Mouse (Mus musculus) hindbrain, embryonic 15.5 days (tissue): ENCODE results near the gene Cerk. TPM values are rescaled to one million over a fixed set of nuclear protein-coding genes. Genes with fewer than 3 reads are reported as not detected.
"Not testable (repeated sequence)": the region's sequence is repeated elsewhere in the genome, so short reads cannot be mapped to it uniquely, and the experiment has no call there.

ENCODE experiments used
- ATAC-seq: fragments of 200-750 bp; cut with Nextera tagmentation; 2 replicates; pipeline ENCODE4 v1.8.0; 2017; ENCODE audit warnings: low read depth, moderate number of reproducible peaks, moderate TSS enrichment; ENCODE audit not compliant: low FRiP score
- H3K27ac ChIP-seq: fragments of 300-500 bp; sonication (generic); replicated peaks from 2 replicates; pipeline ENCODE4 v1.5.1; 2015; ENCODE audit warnings: mild to moderate bottlenecking, inconsistent platforms
- H3K27me3 ChIP-seq: fragments of 300-500 bp; sonication (generic); 2 replicates; pipeline ENCODE4 v1.6.1; 2015; ENCODE audit warnings: control low read depth, inconsistent platforms
- H3K36me3 ChIP-seq: fragments of 300-500 bp; sonication (generic); 2 replicates; pipeline ENCODE4 v1.6.1; 2015; ENCODE audit warnings: control low read depth, inconsistent platforms
- H3K4me1 ChIP-seq: fragments of 300-500 bp; sonication (generic); replicated peaks from 2 replicates; pipeline ENCODE4 v1.6.1; 2015; ENCODE audit warnings: control low read depth, inconsistent platforms
- H3K4me2 ChIP-seq: fragments of 300-500 bp; sonication (generic); 2 replicates; pipeline ENCODE4 v1.6.1; 2015; ENCODE audit warnings: moderate library complexity, mild to moderate bottlenecking, inconsistent platforms
- H3K4me3 ChIP-seq: fragments of 300-500 bp; sonication (generic); 2 replicates; pipeline ENCODE4 v1.5.1; 2015; ENCODE audit warnings: mild to moderate bottlenecking, inconsistent platforms
- H3K9ac ChIP-seq: fragments of 300-500 bp; sonication (generic); 2 replicates; pipeline ENCODE4 v1.6.1; 2015; ENCODE audit warnings: inconsistent platforms
- H3K9me3 ChIP-seq: fragments of 300-500 bp; sonication (generic); 2 replicates; pipeline ENCODE4 v1.6.1; 2016; ENCODE audit warnings: control low read depth, inconsistent platforms
- WGBS: fragments of 180-500 bp; shearing (Covaris S2); methylation state at CpG from one replicate; pipeline ENCODE4 v1.1.7; 2015; 5-methylcytosine and 5-hydroxymethylcytosine counted together
- polyA plus RNA-seq: library from polyadenylated mRNA; unstranded; fragments of >200 nt; fragmentation: Nextera tagmentation; extraction: Ambion mirVana; gene quantifications from 2 replicates; pipeline ENCODE4 v1.2.1, GENCODE M21; 2015

The Cerk gene
- polyA plus RNA-seq, 1 experiment from 2014 or later: 23.2 TPM

DNA sequence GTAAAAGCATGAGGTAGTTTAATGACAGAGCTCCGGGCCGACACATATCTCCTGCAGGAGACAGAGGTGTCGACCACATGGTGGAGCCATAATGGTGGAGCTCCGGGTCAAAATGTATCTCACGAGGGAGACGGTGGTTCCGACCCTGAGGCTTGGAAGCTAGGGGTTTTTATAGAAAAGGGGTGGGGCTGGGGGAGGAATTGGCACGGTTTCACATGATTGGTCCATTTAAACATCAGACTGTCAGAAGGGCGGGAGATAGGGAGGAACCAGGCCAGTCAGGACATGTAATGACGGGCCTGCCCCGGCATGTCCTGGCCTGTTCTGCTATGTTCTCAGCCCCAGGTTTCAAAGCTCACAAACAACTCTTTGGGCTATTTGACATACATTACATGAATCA, 36.0 kb upstream of the Cerk start:
- not testable (repeated sequence) for ATAC-seq, H3K4me2 ChIP-seq, H3K9ac ChIP-seq, H3K27me3 ChIP-seq, H3K27ac ChIP-seq, H3K4me1 ChIP-seq, H3K9me3 ChIP-seq, H3K4me3 ChIP-seq, H3K36me3 ChIP-seq
- WGBS: 84% methylated on average over 11 of the region's 11 CpGs

DNA sequence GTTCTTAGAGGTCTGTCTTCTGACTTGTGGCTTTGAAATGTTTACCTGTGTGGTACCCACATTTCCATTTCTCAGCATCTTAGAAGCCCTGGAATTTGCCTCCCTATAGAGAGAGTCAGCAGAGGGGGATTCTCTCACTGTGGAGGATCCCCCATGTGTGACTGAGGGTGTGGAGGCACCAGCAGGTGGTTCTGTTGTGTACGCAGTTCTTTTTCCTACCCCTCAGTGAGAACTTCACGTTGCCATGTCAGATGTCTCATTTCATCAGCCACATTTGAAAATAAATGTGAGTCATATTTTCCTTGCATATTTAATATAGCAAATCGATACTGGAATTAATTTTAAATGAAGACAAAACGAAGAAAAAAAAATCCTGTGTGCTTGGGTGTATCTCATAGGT, 35.4 kb upstream of the Cerk start:
- no peak overlapping the region for H3K9ac ChIP-seq
- H3K27ac ChIP-seq: no peak overlapping the region
- H3K4me2 ChIP-seq: no peak overlapping the region
- H3K9me3 ChIP-seq: no peaks in the 10 kb centered on the region
- no peaks in the 10 kb centered on the region for H3K4me1 ChIP-seq
- ATAC-seq: no peak
- no peaks in the 10 kb centered on the region for H3K36me3 ChIP-seq
- WGBS: 77% methylated on average over 4 of the region's 4 CpGs
- no peak overlapping the region for H3K4me3 ChIP-seq
- no peaks in the 10 kb centered on the region for H3K27me3 ChIP-seq

DNA sequence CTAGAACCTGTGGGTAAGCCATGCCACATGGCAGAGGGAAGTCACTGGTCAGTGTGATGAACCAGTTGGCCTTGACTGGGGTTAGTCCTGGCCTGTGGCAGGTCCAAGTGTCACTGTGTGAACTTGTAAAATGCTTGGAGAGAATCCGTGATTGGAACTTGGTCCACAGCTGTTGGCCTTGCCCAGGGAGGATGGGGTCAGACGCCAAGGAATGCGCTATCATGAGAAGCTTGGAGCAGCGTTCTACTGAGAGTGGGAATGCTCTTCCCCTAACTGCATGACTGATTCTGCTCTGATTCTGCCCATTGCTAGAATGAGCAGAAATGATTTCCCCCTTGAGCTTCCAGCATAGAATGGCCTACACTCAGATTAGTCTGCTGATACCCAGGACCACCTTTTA, 34.8 kb upstream of the Cerk start:
- H3K4me3 ChIP-seq: no peak overlapping the region
- no peaks in the 10 kb centered on the region for H3K27me3 ChIP-seq
- ATAC-seq: no peak
- no peaks in the 10 kb centered on the region for H3K36me3 ChIP-seq
- 87% methylated on average over 4 of the region's 4 CpGs for WGBS
- no peak overlapping the region for H3K9ac ChIP-seq
- no peak overlapping the region for H3K27ac ChIP-seq
- no peak overlapping the region for H3K4me2 ChIP-seq
- H3K9me3 ChIP-seq: no peaks in the 10 kb centered on the region
- no peaks in the 10 kb centered on the region for H3K4me1 ChIP-seq

DNA sequence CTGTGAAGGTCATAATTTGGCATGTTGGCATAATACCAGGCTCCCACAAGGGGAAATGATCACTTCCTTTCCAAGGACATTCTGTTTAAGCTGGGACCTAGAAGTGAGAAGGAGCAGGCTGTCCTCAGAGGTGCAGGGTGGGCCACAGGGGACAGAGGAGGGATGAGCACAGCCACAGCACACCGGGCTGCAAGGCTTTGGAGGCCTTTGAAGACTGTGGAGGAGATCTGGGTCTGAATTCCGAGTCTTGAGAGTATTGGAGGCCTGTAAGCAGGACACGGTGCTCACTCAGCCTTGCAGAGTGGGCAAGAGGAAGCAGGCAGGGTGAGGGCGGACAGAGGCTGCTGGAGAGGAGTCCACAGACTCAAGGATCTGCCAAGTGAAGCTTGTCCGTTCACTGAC, 34.3 kb upstream of the Cerk start:
- H3K4me3 ChIP-seq: no peak overlapping the region
- 88% methylated on average over 5 of the region's 5 CpGs for WGBS
- H3K4me2 ChIP-seq: no peak overlapping the region
- no peak overlapping the region for H3K27ac ChIP-seq
- H3K9me3 ChIP-seq: no peaks in the 10 kb centered on the region
- H3K36me3 ChIP-seq: no peaks in the 10 kb centered on the region
- peaks cover 3% of the 10 kb centered on the region for H3K4me1 ChIP-seq
- H3K9ac ChIP-seq: no peak overlapping the region
- H3K27me3 ChIP-seq: no peaks in the 10 kb centered on the region
- ATAC-seq: no peak

DNA sequence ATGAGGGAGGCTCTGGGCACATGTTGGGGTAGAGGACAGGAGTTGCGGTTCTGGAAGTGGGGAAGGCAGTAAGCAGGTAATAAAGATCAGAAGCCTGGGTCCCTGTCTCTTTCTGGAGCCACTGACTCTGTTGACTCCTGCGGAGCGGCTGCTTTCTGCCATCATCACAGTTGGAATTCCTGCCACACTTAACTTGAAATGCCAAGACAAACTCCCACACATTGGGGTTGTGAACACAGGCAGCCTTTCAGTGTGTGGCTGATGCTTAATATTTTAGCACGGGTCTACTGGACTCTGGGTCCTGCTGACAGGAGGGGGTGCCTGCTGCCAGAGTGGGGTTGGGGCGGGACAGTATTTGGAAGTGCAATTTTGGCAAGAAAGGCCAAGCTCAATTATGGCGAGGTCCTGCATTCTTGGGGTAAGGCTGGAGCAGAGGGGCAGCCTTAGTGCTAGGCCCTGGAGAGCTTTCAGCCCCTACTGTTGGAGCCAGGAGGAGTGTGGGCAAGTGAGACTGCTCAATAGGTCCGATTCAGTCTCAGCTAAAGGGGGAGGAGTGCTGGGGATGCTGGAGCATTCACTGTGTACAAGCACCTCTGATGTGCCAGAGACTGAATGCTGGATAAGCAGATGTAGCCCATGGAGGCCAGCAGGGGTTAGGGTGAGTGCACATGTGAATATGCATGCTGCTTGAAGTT, 33.7 kb upstream of the Cerk start:
- Histone ChIP-seq H3K9ac (no peak overlapping the region), H3K27me3 (no peaks in the 10 kb centered on the region), H3K4me2 (no peak overlapping the region), H3K4me3 (no peak overlapping the region), H3K4me1 (peaks cover 8% of the 10 kb centered on the region), H3K36me3 (no peaks in the 10 kb centered on the region), H3K9me3 (no peaks in the 10 kb centered on the region), H3K27ac (no peak overlapping the region)
- ATAC-seq: no peak
- 75% methylated on average over 7 of the region's 7 CpGs for WGBS

DNA sequence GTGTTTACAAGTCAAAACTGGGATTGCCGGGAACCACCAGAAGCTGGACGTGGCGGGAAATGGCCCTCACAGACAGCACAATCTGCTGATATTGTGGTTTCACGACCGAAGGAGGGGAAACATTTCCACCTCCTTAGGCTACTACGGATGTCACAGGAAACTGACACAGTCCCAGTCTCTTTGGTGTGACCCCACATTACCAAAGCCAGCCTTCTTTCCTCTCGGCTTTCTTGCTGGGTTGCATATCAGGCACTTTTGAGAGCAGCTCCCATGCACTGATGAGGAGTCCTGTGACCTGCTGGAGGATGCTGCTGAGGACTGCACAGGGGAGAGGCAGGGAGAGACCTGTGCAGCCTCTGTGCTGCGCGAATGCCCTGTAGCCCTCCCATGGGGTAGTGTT, 30.7 kb upstream of the Cerk start:
- H3K4me1 ChIP-seq: peaks cover 25% of the 10 kb centered on the region
- not testable (repeated sequence) for H3K9ac ChIP-seq, H3K4me2 ChIP-seq, H3K27ac ChIP-seq, ATAC-seq, H3K4me3 ChIP-seq, H3K9me3 ChIP-seq, H3K36me3 ChIP-seq, H3K27me3 ChIP-seq
- WGBS: 90% methylated on average over 9 of the region's 9 CpGs

DNA sequence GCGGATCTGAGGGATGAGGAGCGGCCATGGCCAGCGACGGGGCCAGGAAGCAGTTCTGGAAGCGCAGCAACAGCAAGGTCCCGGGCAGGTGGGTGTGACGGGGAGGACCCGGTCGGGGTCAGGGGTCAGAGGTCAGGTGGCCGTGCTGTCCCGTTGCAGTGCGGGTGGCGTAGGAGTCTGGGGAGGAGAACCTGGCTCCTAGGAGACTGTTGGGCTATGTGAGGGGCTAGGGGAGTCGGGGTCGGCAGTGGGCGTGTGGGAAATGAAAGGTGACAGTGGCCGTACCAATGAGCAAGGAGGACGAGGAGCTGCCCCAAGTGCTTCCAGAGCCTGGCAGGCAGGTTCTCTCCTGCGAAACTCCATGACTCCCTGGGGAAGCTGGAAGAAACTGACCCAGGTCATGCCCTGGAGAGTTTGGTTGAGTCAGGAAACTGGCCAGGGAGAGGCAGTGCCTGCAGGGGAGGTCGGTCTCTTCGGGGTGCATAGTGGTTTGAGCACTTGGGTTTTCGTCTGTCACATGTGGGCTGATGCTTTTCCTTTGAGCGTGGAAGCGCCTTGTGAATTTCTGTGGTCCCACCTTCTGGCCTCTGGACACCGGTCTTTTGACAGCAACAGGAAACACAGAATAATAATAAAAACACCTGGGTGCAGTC, 28.7 kb upstream of the Cerk start:
- Histone ChIP-seq H3K4me3 (peak overlapping the region; percentile 71), H3K36me3 (no peaks in the 10 kb centered on the region), H3K9me3 (no peaks in the 10 kb centered on the region), H3K4me1 (peaks cover 30% of the 10 kb centered on the region), H3K4me2 (peak overlapping the region; percentile 94), H3K27me3 (no peaks in the 10 kb centered on the region), H3K9ac (peak overlapping the region; percentile 75), H3K27ac (peak overlapping the region; percentile 91)
- no peak for ATAC-seq
- WGBS: 13% methylated on average over 25 of the region's 25 CpGs

DNA sequence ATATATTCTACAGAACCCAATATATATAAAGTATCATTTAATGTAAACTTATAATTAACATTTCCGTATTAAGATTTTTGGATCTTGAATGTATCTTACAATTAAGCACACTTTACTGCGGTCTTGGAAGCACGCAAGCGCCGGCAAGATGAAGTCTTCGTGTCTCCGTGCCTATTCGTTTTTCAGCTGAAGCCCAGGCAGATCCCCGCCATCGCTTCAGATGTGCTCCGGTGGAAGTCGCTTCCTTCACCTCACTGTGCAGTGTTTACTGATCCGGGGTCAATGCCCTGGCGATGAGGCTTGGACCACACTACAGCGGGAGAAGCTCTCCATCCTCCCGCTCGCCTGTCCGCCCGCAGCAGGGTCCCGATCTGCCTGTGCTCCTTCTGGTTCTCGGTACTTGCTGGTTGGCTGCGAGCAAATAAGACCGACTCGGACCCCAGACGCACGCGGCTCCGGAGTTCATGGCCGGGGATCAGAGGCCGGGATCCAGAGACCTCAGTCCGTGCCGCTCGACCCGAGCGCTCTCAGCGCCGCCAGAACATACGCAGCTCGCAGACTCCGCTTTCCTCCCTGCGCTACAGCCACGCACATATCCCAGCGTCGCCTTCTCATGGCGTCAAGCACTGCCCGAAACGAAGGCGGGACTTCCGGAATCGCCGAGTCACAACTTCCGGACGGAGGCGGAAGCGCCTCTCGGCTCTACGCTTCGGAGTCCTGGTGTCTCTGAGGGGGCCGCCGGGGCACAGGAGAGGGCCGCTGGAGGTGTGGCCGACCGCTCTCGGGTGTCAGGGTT, 28.0 kb upstream of the Cerk start, which contains the start of gene Tbc1d22a:
TSS of gene Tbc1d22a (plus strand) at position 707 of the 796 bp plus-strand sequence.
- peak within 1 kb of the TSS; percentile 71 for H3K4me3 ChIP-seq
- H3K4me1 ChIP-seq: peaks cover 30% of the 10 kb centered on the region
- no peaks in the 10 kb centered on the region for H3K36me3 ChIP-seq
- H3K27ac ChIP-seq: peak within 1 kb of the TSS; percentile 91
- H3K27me3 ChIP-seq: no peaks in the 10 kb centered on the region
- no peaks in the 10 kb centered on the region for H3K9me3 ChIP-seq
- ATAC-seq: peak; percentile 94
- H3K4me2 ChIP-seq: peak within 1 kb of the TSS; percentile 94
- under 1% methylated on average over 64 of the region's 64 CpGs for WGBS
- peak within 1 kb of the TSS; percentile 75 for H3K9ac ChIP-seq

DNA sequence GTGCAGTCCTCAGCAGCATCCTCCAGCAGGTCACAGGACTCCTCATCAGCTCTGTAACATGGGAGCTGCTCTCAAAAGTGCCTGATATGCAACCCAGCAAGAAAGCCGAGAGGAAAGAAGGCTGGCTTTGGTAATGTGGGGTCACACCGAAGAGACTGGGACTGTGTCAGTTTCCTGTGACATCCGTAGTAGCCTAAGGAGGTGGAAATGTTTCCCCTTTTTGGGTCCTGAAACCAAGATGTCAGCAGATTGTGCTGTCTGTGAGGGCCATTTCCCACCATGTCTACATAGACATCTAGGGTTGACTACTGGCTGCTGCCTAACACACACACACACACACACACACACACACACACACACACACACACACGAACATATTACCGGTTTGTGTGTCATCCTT, 26.3 kb upstream of the Cerk start:
- H3K9me3 ChIP-seq, H3K27ac ChIP-seq, H3K36me3 ChIP-seq, H3K9ac ChIP-seq, H3K4me2 ChIP-seq, ATAC-seq, H3K4me3 ChIP-seq, H3K27me3 ChIP-seq: not testable (repeated sequence)
- H3K4me1 ChIP-seq: peaks cover 30% of the 10 kb centered on the region
- 91% methylated on average over 5 of the region's 5 CpGs for WGBS

DNA sequence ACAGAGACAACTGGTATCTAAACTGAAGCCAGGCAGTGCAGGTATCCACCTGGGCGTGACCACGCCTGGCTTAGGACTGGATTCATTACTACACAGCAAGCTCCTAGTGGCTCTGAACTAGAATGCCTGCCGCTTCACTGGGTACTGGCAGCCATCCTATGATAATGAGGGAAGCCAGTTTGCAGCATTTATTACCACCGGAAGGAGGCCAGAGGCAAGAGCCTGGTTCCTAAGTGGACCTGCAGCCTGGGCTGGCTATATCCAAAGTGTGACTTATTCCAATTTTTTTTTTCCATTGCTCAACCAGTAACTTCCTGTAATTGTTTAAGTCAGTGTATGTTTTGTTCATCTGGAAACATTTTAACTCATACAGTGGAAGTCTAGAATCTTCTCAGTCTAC, 20.4 kb upstream of the Cerk start:
- H3K4me3 ChIP-seq: no peak overlapping the region
- WGBS: 64% methylated on average over 4 of the region's 4 CpGs
- H3K36me3 ChIP-seq: no peaks in the 10 kb centered on the region
- H3K9me3 ChIP-seq: no peaks in the 10 kb centered on the region
- H3K9ac ChIP-seq: no peak overlapping the region
- no peak for ATAC-seq
- H3K4me2 ChIP-seq: no peak overlapping the region
- no peaks in the 10 kb centered on the region for H3K27me3 ChIP-seq
- H3K27ac ChIP-seq: no peak overlapping the region
- peaks cover 2% of the 10 kb centered on the region; the same call in 1 of the 2 replicates for H3K4me1 ChIP-seq

DNA sequence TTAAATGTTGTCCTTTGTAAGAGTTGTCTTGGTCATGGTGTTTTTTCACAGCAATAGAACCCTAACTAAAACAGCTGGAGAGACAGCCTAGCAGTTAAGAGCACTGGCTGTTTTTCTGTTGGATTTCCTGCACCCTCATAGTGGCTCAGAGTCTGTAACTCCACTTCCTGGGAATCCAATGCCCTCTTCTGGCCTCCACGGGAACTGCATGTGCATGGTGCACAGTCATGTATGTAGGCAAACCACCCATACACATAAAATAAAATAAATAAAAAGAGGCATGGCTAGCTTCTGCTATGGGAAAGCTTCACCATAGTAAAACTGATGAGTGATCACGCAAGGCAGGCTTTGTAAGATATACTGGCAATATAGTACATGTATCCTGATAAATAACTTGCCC, 19.4 kb upstream of the Cerk start:
- Histone ChIP-seq H3K27ac (no peak overlapping the region), H3K36me3 (no peaks in the 10 kb centered on the region), H3K4me1 (no peaks in the 10 kb centered on the region; the same call in 1 of the 2 replicates), H3K9me3 (no peaks in the 10 kb centered on the region), H3K9ac (no peak overlapping the region), H3K4me3 (no peak overlapping the region), H3K4me2 (no peak overlapping the region), H3K27me3 (no peaks in the 10 kb centered on the region)
- ATAC-seq: no peak
- 44% methylated on average over 2 of the region's 2 CpGs for WGBS

DNA sequence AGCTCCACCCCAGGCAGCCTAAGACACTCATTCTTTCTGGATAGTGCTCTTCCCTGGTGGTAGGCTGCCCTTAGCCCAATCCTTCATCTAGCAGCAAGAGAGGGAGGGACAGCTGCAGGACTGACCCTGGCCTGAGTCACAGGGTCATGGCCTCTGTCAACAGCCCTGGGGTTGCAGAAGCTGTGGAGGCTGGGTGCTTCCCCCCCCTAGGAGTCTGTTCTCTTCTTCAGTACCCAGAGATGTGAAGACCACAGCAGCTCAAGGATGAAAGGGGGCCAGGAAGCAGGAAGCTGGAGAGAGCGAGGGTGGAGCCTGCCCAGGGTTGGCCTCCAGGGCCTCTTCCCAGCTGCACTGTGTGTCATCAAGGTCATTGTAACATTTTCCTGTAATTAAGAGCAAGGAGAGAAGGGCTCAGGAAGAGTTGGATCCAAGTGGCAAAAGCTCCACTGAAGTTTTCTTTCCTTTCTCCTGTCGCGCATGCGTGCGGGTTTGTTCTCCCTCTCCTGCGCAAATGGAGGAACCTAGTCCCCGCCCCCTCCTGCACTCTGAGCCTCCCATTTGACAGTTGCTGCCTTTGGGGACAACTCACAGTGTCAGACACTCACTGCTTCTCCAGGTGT, 18.1 kb upstream of the Cerk start:
- Histone ChIP-seq H3K36me3 (no peaks in the 10 kb centered on the region), H3K4me3 (no peak overlapping the region), H3K27ac (no peak overlapping the region), H3K4me2 (no peak overlapping the region), H3K9me3 (no peaks in the 10 kb centered on the region), H3K9ac (no peak overlapping the region), H3K27me3 (no peaks in the 10 kb centered on the region), H3K4me1 (no peaks in the 10 kb centered on the region)
- no peak for ATAC-seq
- 66% methylated on average over 7 of the region's 7 CpGs for WGBS
